Mouse (Mus musculus) midbrain, embryonic 15.5 days (tissue): ENCODE results near the gene Nol12. TPM values are rescaled to one million over a fixed set of nuclear protein-coding genes. Genes with fewer than 3 reads are reported as not detected.

Experiments used
- ATAC-seq: fragments of 200-750 bp; cut with Nextera tagmentation; replicated peaks from 2 replicates; pipeline ENCODE4 v1.8.0; 2017; ENCODE audit warnings: moderate TSS enrichment
- H3K27ac ChIP-seq: fragments of 300-500 bp; sonication (generic); 2 replicates; pipeline ENCODE4 v1.5.1; 2015; ENCODE audit warnings: mild to moderate bottlenecking, inconsistent platforms
- H3K27me3 ChIP-seq: fragments of 300-500 bp; sonication (generic); replicated peaks from 2 replicates; pipeline ENCODE4 v1.6.1; 2015; ENCODE audit warnings: inconsistent platforms
- H3K36me3 ChIP-seq: fragments of 300-500 bp; sonication (generic); replicated peaks from 2 replicates; pipeline ENCODE4 v1.6.1; 2015; ENCODE audit warnings: inconsistent platforms
- H3K4me1 ChIP-seq: fragments of 300-500 bp; sonication (generic); 2 replicates; pipeline ENCODE4 v1.6.1; 2015; ENCODE audit warnings: inconsistent platforms
- H3K4me2 ChIP-seq: fragments of 300-500 bp; sonication (generic); 2 replicates; pipeline ENCODE4 v1.6.1; 2015; ENCODE audit warnings: inconsistent platforms, mild to moderate bottlenecking, moderate library complexity
- H3K4me3 ChIP-seq: fragments of 300-500 bp; sonication (generic); 2 replicates; pipeline ENCODE4 v1.5.1; 2015; ENCODE audit warnings: mild to moderate bottlenecking, inconsistent platforms
- H3K9ac ChIP-seq: fragments of 300-500 bp; sonication (generic); 2 replicates; pipeline ENCODE4 v1.6.1; 2015; ENCODE audit warnings: mild to moderate bottlenecking, inconsistent platforms
- H3K9me3 ChIP-seq: fragments of 300-500 bp; sonication (generic); 2 replicates; pipeline ENCODE4 v1.6.1; 2016; ENCODE audit warnings: inconsistent platforms
- WGBS: fragments of 180-500 bp; shearing (Covaris S2); methylation state at CpG from one replicate; pipeline ENCODE4 v1.1.7; 2015; ENCODE audit warnings: mixed read lengths; 5-methylcytosine and 5-hydroxymethylcytosine counted together
- polyA plus RNA-seq: library from polyadenylated mRNA; unstranded; fragments of >200 nt; fragmentation: Nextera tagmentation; extraction: Ambion mirVana; gene quantifications from 2 replicates; pipeline ENCODE4 v1.2.1, GENCODE M21; 2015

Gene Nol12
- polyA plus RNA-seq, 1 experiment from 2014 or later: 62.5 TPM

DNA sequence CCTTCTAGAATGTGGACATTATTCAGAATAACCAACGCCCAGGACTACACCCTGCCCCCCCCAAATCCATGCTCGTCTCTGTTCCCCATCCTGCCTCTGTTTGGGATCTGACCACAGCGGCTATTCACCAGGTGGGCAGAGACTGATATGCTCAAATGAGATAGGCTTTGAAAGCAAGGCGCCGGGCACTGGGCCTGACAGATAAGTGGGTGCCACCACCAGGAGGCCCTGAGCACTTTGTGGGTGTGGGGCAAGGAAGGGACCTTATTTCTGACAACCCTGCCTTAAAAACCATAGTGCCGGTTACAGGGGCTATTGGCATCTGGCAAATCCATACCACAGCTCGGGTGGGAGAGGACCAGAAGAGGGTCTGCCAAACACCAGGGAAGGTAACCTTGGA is 12.0 kb upstream of the Nol12 start:
- peaks cover 10% of the 10 kb centered on the region; the same call in 1 of the 2 replicates for H3K36me3 ChIP-seq
- WGBS: 88% methylated on average over 7 of the region's 7 CpGs
- no peak overlapping the region for H3K9ac ChIP-seq
- H3K4me2 ChIP-seq: no peak overlapping the region
- ATAC-seq: no peak
- peaks cover 13% of the 10 kb centered on the region for H3K4me1 ChIP-seq
- peaks cover 4% of the 10 kb centered on the region; the same call in 1 of the 2 replicates for H3K27me3 ChIP-seq
- H3K27ac ChIP-seq: no peak overlapping the region
- H3K4me3 ChIP-seq: no peak overlapping the region
- H3K9me3 ChIP-seq: no peaks in the 10 kb centered on the region

DNA sequence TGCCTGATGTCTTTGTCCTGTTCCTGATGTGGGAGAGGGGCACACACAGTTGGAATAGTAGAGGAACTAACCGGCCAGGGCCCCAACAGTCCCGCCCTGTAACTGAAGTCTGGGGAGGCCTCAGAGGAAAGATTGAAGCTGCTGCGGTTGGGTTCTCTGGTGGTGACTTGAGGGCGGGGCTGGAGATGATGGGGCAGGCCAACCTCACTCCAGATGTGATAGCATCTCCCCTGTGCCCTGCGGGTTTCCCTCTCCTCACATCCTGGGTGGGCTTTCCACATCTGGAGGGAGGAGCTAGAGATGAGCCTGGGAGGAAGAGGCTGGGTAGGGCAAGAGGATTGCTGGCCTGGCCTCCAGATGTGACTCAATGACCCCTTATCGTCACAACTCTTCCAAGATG is 11.1 kb upstream of the Nol12 start:
- Histone ChIP-seq H3K4me2 (no peak overlapping the region), H3K36me3 (peaks cover 5% of the 10 kb centered on the region; the same call in 1 of the 2 replicates), H3K9me3 (no peaks in the 10 kb centered on the region), H3K4me1 (peaks cover 18% of the 10 kb centered on the region), H3K27ac (no peak overlapping the region), H3K27me3 (peaks cover 4% of the 10 kb centered on the region; the same call in 1 of the 2 replicates), H3K4me3 (no peak overlapping the region), H3K9ac (no peak overlapping the region)
- WGBS: 76% methylated on average over 6 of the region's 6 CpGs
- ATAC-seq: no peak

DNA sequence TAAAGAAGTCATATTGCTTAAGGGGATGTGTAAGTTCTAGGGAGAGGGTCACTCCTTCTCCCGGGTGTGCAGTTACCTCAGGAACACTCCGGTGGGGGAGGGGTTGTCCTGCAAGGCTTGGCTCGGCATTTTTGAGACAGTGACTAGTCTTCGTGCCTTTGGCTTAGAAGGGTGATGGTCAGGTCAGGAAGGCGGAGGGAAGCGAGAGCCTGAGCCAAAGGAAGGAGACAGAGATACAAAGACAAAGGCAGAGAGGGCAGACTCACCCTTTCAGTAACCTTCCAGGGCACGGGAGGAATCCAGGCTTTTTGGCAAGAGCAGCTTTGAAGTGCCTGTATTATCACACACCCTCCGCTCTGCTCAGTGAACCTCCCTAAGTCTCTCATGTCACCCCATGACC is 9.6 kb upstream of the Nol12 start:
- Histone ChIP-seq H3K27me3 (peaks cover 4% of the 10 kb centered on the region; the same call in 1 of the 2 replicates), H3K36me3 (no peaks in the 10 kb centered on the region), H3K9ac (no peak overlapping the region), H3K4me1 (peaks cover 18% of the 10 kb centered on the region), H3K4me2 (no peak overlapping the region), H3K27ac (no peak overlapping the region), H3K4me3 (no peak overlapping the region), H3K9me3 (no peaks in the 10 kb centered on the region)
- WGBS: 43% methylated on average over 8 of the region's 8 CpGs
- no peak for ATAC-seq

DNA sequence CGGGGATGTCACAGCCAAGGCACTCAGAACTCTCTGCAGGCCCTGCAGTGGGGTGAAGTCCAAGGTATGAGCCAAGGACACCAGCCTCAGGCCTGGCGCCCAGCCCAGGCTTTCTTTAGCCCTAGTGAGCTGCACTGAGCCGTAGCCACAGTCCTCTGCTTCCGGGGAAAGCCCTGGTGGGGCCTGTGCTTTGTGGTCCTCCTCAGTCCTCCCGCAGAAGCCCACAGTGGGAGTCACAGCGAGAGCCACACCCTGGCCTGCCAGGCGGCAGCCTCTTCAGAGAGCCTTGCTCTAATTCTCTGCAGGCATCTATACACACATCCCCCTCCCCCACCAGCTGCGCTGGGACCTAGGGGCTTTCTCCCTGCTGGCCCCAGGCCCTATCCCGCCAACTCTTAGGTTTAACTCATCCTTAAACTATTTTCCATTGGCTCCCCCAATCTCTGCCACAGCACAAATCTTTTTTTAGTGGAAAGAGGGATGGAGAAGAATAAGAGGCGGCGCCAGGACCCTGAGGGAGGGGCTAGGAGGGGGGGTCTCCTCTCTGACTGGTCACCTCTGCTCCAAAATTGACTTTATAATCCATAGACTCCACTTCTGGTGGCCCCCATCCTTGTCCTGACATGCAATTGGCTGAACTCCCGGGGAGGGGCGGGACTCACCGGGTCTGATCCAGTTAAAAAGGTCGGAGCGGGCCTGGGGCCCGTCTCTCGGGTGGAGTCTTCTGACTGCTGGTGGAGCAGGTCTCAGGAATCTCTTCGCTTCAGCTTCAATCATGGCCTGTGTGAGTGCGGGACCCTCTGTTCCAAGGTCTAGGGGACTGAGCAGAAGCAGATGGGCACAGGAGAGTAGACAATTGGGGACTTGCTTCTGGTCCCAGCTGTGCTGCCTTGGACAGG is 8.5 kb upstream of the Nol12 start, which contains the start of gene Lgals1:
TSS of gene Lgals1 (plus strand) at position 705 of the 899 bp plus-strand sequence.
- no peak within 1 kb of the TSS for H3K9ac ChIP-seq

GRCm38 (mm10) chr15:78927021-78927787 is 7.5 kb upstream of the Nol12 start:
- H3K27me3 ChIP-seq: peaks cover 4% of the 10 kb centered on the region; the same call in 1 of the 2 replicates
- WGBS: 19% methylated on average over 15 of the region's 15 CpGs
- no peak overlapping the region for H3K27ac ChIP-seq
- no peak for ATAC-seq
- no peaks in the 10 kb centered on the region for H3K36me3 ChIP-seq
- H3K4me3 ChIP-seq: no peak overlapping the region
- peak overlapping the region; percentile 44 for H3K4me2 ChIP-seq
- no peaks in the 10 kb centered on the region for H3K9me3 ChIP-seq
- H3K4me1 ChIP-seq: peaks cover 18% of the 10 kb centered on the region
- H3K9ac ChIP-seq: no peak overlapping the region

More for the DNA sequence above, 8.5 kb upstream of the Nol12 start, which contains the start of gene Lgals1:
- Histone ChIP-seq H3K4me1 (peaks cover 18% of the 10 kb centered on the region), H3K27ac (0 out of 2 replicates have a peak within 1 kb of the TSS, but pooled peaks have one; percentile 22), H3K9me3 (no peaks in the 10 kb centered on the region), H3K4me2 (peak within 1 kb of the TSS; percentile 44), H3K36me3 (no peaks in the 10 kb centered on the region), H3K4me3 (no peak within 1 kb of the TSS), H3K27me3 (peaks cover 4% of the 10 kb centered on the region; the same call in 1 of the 2 replicates)
- peak; percentile 54; the same call in 1 of the 2 replicates for ATAC-seq
- 9% methylated on average over 20 of the region's 20 CpGs for WGBS

- WGBS: under 1% methylated on average over 33 of the region's 35 CpGs
- H3K4me2 ChIP-seq: peak overlapping the region; percentile 44
- peak overlapping the region; percentile 15 for H3K4me3 ChIP-seq
- no peak overlapping the region for H3K27ac ChIP-seq
- peaks cover 18% of the 10 kb centered on the region for H3K4me1 ChIP-seq
- H3K9me3 ChIP-seq: no peaks in the 10 kb centered on the region
- ATAC-seq: no peak
- H3K36me3 ChIP-seq: no peaks in the 10 kb centered on the region
- H3K27me3 ChIP-seq: peaks cover 4% of the 10 kb centered on the region; the same call in 1 of the 2 replicates
- H3K9ac ChIP-seq: no peak overlapping the region
Measured at GRCm38 (mm10) chr15:78927788-78928457, 6.8 kb upstream of the Nol12 start.

DNA sequence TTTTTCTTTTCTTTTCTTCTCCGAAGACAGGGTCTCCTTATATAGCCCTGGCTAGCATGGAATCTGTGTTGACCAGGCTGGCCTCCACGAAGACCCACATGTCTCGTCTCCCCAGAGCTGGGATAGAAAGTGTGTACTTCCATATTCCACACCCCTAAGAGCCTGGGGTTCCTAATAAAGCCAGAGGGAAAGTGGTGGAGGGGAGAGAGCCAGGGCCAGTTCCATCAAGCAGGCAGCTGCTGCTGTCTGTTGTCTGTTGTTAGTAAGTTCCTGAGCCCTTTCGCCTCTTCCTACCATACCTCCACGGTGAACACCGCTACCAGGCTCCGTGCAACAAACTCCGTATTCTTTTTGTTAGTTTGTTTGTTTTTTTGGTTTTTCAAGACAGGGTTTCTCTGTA is 6.2 kb upstream of the Nol12 start:
- Histone ChIP-seq H3K9me3 (no peaks in the 10 kb centered on the region), H3K4me3 (no peak overlapping the region), H3K27me3 (peaks cover 4% of the 10 kb centered on the region; the same call in 1 of the 2 replicates), H3K9ac (no peak overlapping the region), H3K27ac (no peak overlapping the region), H3K36me3 (no peaks in the 10 kb centered on the region), H3K4me2 (peak overlapping the region; percentile 44; the same call in 1 of the 2 replicates), H3K4me1 (peaks cover 18% of the 10 kb centered on the region)
- 46% methylated on average over 8 of the region's 8 CpGs for WGBS
- no peak for ATAC-seq

DNA sequence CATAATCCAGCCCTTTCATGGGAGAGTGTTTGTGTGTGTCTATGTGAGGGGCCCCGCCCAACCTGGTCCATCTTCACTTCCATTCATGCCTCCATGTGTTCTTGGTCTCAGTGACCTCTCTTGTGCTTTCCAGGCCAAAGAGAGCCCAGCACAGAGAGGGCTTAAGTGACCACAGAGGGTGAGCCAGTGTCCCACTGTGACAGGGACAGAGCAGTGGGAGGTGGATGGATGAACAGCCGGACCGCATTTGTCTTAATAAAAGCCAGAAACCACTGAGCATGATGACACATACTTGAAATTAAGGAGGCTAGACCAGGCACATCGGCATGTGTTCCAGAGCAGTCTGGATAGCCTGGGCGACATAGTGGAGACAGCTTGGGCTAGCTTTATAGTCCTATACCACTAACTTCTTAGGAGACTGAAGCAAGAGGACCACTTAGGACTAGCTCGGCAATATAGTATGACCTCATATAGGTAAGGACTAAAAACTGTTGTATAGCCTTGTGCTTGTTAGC is 4.5 kb upstream of the Nol12 start:
- no peak for ATAC-seq
- no peak overlapping the region for H3K9ac ChIP-seq
- H3K27me3 ChIP-seq: peaks cover 4% of the 10 kb centered on the region; the same call in 1 of the 2 replicates
- H3K9me3 ChIP-seq: no peaks in the 10 kb centered on the region
- 94% methylated on average over 6 of the region's 6 CpGs for WGBS
- H3K36me3 ChIP-seq: no peaks in the 10 kb centered on the region
- peaks cover 23% of the 10 kb centered on the region for H3K4me1 ChIP-seq
- no peak overlapping the region for H3K4me3 ChIP-seq
- H3K4me2 ChIP-seq: no peak overlapping the region
- no peak overlapping the region for H3K27ac ChIP-seq

DNA sequence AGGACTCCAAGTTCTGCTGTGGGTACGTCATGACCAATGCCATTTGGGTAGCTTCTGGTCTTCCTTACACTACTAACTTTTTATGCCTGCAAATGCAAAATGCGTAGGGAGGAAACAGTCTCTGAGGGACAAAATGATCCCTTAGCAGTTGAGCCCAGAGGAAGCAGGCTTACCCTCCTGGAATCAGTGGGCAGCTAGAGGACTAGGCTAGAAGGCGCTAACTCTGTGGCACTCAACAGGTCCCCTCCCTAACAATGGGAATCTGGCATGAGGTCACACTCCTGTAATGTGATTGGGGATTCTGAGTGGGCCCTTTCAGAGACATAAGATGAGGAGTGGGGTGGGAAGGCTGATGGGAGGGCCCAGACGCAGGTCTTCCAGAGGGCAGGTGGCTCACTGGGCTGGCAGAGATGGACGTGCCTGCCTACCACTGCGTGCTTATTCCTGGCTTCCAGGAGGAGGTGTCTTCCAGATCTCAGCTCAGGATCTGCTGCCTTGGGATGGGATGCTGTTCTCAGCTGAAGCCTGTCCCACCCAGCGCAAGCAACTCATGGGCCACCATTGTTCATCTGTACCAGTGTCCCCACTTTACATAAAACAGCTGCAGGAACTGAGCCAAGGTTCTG is 3.8 kb upstream of the Nol12 start:
- no peak overlapping the region for H3K4me3 ChIP-seq
- no peak overlapping the region for H3K9ac ChIP-seq
- H3K27me3 ChIP-seq: peaks cover 4% of the 10 kb centered on the region; the same call in 1 of the 2 replicates
- WGBS: 89% methylated on average over 7 of the region's 7 CpGs
- H3K4me1 ChIP-seq: peaks cover 26% of the 10 kb centered on the region
- no peak overlapping the region for H3K27ac ChIP-seq
- H3K4me2 ChIP-seq: no peak overlapping the region
- no peaks in the 10 kb centered on the region for H3K36me3 ChIP-seq
- no peak for ATAC-seq
- H3K9me3 ChIP-seq: no peaks in the 10 kb centered on the region

DNA sequence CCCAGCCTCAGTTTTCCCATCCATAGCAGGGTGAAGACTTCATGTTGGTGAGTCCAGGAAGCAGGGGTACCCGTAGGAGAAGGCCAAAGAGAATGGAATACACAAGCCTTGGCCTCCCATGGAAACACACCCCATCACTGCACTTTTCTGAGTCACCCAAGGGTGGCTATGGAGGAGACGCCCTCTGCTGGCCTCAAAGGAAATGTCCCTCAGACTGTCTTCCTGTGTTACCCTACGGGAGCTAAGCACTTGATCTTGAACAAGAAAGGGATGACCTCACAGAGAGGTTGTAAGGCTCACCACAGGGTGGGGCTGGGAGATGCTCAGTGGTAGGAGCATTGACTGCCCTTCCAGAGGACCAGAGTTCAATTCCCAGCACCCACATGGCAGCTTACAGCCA is 3.2 kb upstream of the Nol12 start:
- no peak for ATAC-seq

DNA sequence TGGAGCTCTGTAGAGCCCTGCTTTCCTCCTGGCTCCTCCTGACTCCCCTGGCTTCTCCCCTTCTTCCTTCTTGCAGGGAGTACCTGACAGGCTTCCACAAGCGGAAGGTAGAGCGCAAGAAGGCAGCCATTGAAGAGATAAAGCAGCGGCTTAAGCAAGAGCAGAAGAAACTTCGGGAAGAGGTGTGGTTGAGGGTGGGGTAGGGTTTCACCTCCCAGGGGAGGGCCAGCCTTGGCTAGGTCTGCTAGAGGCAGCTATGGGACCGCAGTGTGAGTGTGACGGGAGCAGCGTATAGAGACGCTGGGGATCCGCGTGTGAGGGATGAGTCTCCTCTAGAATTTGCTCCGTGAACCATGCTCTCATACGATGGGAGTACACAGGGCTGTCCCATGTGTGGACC is 1.7 kb downstream of the Nol12 start:
- Histone ChIP-seq H3K9ac (no peak overlapping the region), H3K27ac (no peak overlapping the region), H3K27me3 (no peaks in the 10 kb centered on the region), H3K4me3 (no peak overlapping the region), H3K36me3 (peaks cover 28% of the 10 kb centered on the region), H3K9me3 (no peaks in the 10 kb centered on the region), H3K4me1 (peaks cover 17% of the 10 kb centered on the region), H3K4me2 (peak overlapping the region; percentile 65; the same call in 1 of the 2 replicates)
- WGBS: 92% methylated on average over 12 of the region's 12 CpGs
- ATAC-seq: no peak

More for the DNA sequence above, 3.2 kb upstream of the Nol12 start:
- WGBS: 26% methylated on average over 3 of the region's 3 CpGs
- H3K4me1 ChIP-seq: peaks cover 25% of the 10 kb centered on the region
- H3K36me3 ChIP-seq: no peaks in the 10 kb centered on the region
- H3K27me3 ChIP-seq: no peaks in the 10 kb centered on the region; the same call in 1 of the 2 replicates
- no peak overlapping the region for H3K27ac ChIP-seq
- no peak overlapping the region for H3K9ac ChIP-seq
- no peaks in the 10 kb centered on the region for H3K9me3 ChIP-seq
- H3K4me3 ChIP-seq: no peak overlapping the region
- H3K4me2 ChIP-seq: no peak overlapping the region
